Mouse (Mus musculus) lung, postnatal 36 days (tissue): ENCODE measurements at regions not wholly inside any gene's neighbourhood (a gene's known extent, or its start where the extent isn't known, plus 50 kb on each side); places are given as distances from the start of the nearest gene placed in this dataset.
A peak's percentile ranks its signal among the peaks of the same experiment; 100 is the strongest.

ENCODE experiments used
- DNase-seq: peaks from one replicate; pipeline ENCODE4 v3.0.0; 2022; ENCODE audit warnings: mixed read lengths

GRCm38 (mm10) chr6:51701253-51702020 lies 177.7 kb downstream of the Snx10 start:
- DNase-seq, result peak; percentile 37

DNA sequence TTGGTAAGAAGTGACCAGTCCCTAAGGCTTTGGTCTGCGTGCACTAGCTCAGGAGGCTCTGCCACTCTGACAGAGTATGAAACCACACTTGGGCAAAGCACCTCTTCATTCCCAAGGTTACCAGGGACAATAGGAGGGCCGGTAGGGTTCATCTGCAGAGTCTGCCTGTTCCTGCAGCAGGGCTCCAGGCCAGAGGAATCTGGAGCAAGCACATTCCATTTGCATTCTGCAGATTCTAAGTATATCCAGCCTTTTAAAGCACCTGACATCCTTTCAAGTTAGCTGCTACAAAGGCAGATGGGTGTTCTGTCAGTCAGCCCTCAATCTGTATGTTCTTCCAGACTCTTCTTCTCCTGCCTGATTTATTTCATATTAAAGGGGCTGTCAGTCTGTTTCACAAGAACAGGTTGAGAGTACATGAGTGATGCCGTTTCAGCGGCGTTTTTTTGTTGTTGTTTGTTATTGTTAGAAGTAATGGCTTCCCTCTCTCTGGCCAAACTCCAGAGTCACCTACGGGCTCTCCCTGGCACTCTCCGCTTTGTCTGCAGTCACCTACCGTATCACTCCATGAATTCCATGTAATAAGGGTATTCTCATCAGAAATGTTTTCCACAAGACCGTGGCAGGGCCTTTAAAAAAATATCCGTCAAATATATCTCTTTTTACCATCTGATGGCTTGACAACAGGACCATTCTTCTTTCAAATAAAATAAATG lies 178.9 kb downstream of the Snx10 start:
- DNase-seq, result peak; percentile 43

DNA sequence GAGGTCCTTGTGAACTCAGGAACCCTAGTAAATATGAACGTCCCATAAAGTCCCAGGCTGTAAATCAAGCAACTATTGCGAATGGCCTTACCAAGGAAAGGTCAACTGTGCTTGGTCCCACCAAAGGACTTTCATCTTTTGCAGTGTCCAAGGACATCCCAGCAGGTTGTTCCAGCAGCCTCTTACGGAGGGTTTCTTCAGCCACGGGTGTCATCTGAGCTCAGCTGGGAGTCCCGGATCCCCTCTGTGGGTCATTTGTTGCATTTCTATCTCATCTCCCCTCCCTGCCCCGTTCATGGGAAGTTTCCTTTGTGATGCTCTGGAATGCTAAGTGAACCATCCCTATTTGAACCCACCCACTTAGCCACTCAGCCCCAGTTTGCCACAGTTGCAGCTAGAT lies 184.3 kb downstream of the Snx10 start:
- no peak for DNase-seq

DNA sequence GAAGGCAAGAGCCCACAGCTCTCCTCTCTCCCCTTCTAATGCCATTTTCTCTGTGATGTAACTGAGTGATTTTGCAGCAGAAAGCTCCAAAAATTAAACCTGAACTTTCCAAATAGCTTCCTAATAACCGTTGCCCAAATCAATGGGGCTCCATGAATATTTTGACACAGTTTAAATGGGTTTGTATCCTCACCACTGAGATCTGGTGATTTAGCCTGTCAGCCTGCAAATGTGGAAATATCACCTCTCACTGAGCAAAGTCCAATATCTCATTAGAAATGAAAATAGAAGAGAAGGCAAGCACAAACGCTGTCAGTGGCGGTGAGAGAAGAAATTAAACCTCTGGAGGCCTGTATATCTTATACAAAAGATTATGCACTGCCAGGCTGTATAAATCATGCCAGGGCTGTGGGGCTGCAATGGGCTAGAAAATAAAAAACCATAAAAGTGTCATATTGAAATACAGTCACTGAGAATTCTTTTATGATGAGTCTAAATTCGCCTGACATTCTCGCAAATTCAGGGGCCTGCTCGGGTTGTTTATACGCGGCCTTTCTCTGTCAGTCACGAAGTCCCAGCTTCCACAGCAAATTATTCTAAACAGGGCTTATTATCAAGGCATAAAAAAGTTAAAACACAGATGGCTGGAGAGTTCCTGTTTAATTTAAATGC lies 185.1 kb downstream of the Snx10 start:
- no peak for DNase-seq

DNA sequence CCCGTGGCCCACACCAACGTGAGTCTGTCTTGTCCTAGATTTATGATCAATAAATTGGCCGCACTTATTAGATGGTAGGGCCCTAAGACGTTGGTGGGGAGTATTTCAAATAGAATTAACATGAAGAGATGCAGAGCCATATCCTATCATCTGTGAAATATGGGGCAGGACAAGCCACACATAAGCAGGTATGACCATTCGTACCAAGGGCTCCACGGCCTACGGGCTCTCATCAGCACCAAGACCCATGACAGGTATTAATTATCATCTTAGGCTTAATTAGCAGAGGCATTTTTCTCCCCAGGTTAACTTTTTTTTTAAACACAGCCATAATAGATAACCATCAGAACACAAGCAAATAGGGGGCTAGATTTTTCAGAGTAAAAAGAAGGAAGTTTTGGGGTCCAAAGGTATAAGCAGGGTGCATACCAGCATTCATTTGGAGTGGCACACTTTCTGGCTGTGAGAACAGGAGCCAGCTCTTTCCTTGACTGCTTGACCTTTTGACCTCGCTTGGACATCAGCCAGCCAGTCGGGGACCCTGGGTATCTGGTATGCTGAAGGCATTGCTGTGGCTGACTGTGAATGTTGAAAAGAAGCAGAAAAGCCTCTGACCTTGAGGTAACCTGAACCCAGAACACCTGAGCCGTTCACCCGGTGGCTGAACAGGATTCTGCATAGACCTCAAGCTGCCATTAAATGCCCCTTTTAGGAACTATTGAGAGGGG lies 185.8 kb downstream of the Snx10 start:
- peak; percentile 17 for DNase-seq

GRCm38 (mm10) chr6:51710153-51710552 lies 186.5 kb downstream of the Snx10 start:
- DNase-seq, result no peak

DNA sequence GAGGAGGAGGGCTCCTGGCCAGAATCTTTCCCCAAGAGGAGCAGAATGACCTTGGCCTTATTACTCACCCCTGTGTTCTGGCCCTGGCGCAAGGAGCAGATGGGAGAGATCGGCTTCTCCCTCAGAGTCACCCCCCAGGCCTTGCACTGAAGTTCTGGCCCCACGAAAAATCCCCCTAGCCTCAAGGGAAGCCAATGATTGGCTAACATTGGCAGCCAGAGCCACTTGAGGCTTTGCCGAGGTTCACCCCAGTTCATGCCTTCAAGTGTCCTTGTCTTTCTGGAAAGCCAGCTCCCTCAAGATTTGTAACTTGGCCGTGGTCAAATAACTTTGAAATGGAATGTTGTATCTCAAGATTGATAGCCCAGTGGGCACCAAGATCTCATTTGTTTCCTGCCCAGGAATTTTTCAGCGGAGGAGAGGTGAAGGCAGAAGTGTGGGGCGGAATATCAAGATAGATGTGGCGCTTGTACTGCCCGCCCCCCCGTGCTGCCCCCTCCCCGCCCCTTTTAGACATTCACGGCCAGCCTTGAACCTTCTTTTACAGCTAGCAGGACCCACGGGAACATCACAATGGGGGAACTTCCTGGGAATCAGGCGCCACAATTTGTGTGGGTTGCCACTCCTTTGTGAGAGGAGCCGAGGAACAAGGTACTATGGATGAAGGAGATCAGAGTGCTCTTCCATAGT lies 187.4 kb downstream of the Snx10 start:
- DNase-seq, result peak; percentile 76

- no peak for DNase-seq
Observed at GRCm38 (mm10) chr6:51711616-51711970, 187.9 kb downstream of the Snx10 start.

- DNase-seq, result no peak
Observed at GRCm38 (mm10) chr6:51715158-51715840, 191.6 kb downstream of the Snx10 start.

- no peak for DNase-seq
Observed at GRCm38 (mm10) chr6:51717386-51717785, 193.7 kb downstream of the Snx10 start.

GRCm38 (mm10) chr6:51720705-51721104 lies 197.0 kb downstream of the Snx10 start:
- peak; percentile 52 for DNase-seq

DNA sequence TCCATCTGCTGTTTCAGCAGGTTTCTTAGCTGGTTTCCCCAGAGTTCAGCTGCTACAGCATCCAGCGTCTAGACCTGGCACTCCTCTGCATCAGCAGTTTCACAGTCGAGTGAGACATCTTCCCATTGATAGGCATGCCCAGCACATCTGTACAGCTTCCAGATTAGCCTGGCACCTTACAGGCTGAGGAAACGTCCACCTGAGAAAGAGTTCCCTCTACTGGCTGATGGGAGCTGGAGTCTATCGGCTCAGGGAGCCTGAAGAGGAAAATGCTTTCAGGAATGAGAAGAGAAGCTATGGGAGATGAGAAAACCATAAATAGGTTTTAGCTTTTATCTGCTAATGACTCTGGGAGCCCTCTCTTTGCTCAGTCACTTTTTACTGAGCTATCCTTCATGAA lies 199.4 kb downstream of the Snx10 start:
- peak; percentile 64 for DNase-seq

DNA sequence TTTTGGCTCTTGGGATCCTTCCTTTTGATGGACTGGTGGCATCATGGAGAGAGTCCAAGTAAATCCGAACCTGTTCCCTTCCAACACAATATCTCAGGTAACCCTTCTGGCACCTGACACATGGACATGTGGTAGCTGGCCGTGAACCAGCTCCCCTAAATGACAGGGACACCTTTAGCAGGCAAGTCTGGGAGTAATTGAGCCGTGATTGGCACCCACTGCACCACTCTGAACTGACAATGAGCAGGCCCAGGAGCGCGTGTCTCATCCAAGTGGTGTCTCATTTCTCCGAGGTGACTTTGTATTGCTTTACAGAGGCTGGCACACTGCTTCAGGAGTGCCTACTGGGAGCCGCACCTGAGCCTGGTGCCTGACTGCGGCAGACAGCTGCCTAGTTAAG lies 203.5 kb downstream of the Snx10 start:
- DNase-seq, result no peak

DNA sequence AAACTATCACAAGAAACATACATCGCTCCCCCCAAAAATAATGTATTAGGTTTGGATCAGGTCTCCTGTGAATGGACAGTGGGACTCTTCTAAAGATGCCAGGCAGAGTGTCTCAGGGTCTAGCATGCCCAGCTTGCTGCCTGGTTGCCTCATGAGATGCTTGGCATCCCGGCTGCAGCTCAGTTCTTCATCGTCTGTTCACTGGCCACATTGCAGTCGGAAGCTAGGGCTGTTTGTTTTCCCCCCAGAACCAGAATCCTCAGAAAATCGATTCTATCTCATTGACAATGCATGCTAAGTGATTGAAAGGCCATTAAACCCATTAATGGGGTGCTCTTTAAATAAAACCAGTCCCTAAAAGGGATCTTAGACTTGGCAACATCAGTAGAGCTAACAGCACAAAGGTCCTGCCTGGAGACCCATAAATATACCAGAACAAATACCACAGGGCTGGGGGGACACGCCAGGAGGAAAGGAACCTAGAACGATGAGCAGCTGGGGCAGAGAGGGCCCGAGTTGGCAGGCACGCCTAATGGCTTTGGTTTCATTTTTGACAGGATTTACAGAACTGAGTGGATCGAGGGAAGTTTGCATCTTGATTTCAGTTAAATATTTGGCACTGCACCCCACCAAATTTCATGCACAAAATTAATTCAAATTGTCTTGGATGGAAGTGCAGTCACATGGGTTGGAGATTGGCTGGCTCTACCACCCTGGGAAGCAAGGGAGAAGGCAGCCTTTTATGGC lies 205.3 kb downstream of the Snx10 start:
- no peak for DNase-seq

- no peak for DNase-seq
Observed at GRCm38 (mm10) chr6:51730564-51731351, 207.1 kb downstream of the Snx10 start.

- DNase-seq, result no peak
Observed at GRCm38 (mm10) chr6:51732298-51732895, 208.7 kb downstream of the Snx10 start.

- no peak for DNase-seq
Observed at GRCm38 (mm10) chr6:51736051-51736450, 212.3 kb downstream of the Snx10 start.

DNA sequence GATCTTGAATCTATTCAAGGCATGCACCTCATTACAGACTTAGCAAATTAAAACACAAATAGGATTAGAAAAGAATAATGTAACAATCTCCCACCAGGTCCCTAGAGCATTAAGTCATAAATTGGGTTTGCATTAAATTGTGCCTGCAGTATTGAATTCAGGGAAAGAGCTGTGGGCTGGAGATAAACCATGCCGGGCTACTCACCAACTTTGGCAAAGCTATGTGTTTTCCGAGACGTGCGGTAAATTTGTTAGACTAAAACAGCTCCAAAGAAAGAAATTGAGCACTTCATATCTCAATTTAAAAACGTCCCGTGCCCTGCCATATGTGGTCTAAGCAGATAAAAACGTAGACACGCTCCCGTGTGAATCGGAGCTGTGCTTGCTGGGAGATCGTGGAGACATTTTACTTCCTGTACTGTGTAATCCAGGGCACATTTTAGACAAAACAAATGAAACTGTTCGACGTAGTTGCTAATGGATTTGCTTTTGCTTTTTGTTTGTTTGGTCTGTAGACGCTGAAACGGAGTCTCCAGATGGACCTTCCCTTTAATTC lies 219.5 kb downstream of the Snx10 start:
- DNase-seq, result no peak

GRCm38 (mm10) chr6:51744607-51745006 lies 220.9 kb downstream of the Snx10 start:
- no peak for DNase-seq

DNA sequence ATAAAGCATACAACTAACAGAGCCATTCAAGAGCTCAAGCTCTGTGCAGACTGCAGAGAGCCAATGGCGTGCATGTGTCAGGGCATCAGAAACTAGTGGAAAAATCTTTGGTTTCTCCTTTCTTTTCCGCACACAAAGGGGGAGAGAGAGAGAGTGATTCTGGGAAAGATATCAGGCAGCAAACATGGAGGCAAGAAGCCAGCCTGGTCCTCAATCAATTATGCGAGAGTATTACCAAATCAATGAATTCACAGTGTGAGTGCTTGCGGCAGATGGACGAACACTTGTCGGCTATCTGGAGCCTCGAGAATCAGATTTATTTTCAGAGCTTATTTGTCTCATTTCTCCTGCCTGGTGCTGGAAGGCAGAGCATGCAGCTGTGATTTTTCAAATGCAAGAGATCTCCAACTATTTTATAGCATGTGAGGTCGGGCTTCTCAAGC lies 230.6 kb downstream of the Snx10 start:
- DNase-seq, result no peak
